Mouse (Mus musculus) liver, embryonic 14.5 days (tissue): Measurements from ENCODE around the gene Cd84. TPM values are rescaled to one million over a fixed set of nuclear protein-coding genes. Genes with fewer than 3 reads are reported as not detected.

Experiments
- ATAC-seq: fragments of 200-750 bp; cut with Nextera tagmentation; 2 replicates; pipeline ENCODE4 v1.8.0; 2017; ENCODE audit warnings: moderate number of reproducible peaks, mild to moderate bottlenecking, moderate library complexity; ENCODE audit not compliant: insufficient read depth
- DNase-seq, 3 experiments: peaks; one replicate each; pipeline ENCODE4 v3.0.0-alpha.2; 2012 to 2013; ENCODE audit warnings: low read depth in 3 of 3, low spot score in 3 of 3
- H3K27ac ChIP-seq: fragments of 300-500 bp; sonication (generic); 2 replicates; pipeline ENCODE4 v1.5.1; 2014; ENCODE audit warnings: moderate library complexity, mild to moderate bottlenecking, control low read depth, inconsistent platforms
- H3K27me3 ChIP-seq: fragments of 300-500 bp; sonication (generic); 2 replicates; pipeline ENCODE4 v1.6.1; 2014; ENCODE audit warnings: mild to moderate bottlenecking, low read length, moderate library complexity; ENCODE audit not compliant: control insufficient read depth, insufficient read depth
- H3K36me3 ChIP-seq: fragments of 300-500 bp; sonication (generic); replicated peaks from 2 replicates; pipeline ENCODE4 v1.6.1; 2014; ENCODE audit warnings: low read depth; ENCODE audit not compliant: control insufficient read depth, insufficient read depth
- H3K4me1 ChIP-seq, 2 experiments: fragments of 200-500 bp in 1 of 2; fragments of 300-500 bp in 1 of 2; sonication (generic) in 1 of 2; replicated peaks; 2 replicates each; pipeline ENCODE4 v1.6.1; 2012 to 2014; ENCODE audit warnings: antibody characterized with exemption in 1 of 2, inconsistent platforms in 1 of 2, low read length in 1 of 2; ENCODE audit not compliant: control insufficient read depth in 2 of 2, insufficient read depth in 2 of 2
- H3K4me2 ChIP-seq: fragments of 300-500 bp; sonication (generic); 2 replicates; pipeline ENCODE4 v1.6.1; 2014; ENCODE audit warnings: low read depth, mild to moderate bottlenecking, control low read depth, moderate library complexity
- H3K4me3 ChIP-seq, 2 experiments: fragments of 200-500 bp in 1 of 2; fragments of 300-500 bp in 1 of 2; sonication (generic) in 1 of 2; 2 replicates each; pipeline ENCODE4 v1.5.1; 2012 to 2014; ENCODE audit warnings: low read depth in 2 of 2, low read length in 2 of 2, mild to moderate bottlenecking in 2 of 2, control low read depth in 1 of 2, inconsistent platforms in 1 of 2, moderate library complexity in 1 of 2; ENCODE audit not compliant: insufficient read depth in 1 of 2
- H3K9ac ChIP-seq: fragments of 300-500 bp; sonication (generic); replicated peaks from 2 replicates; pipeline ENCODE4 v1.6.1; 2014; ENCODE audit warnings: mild to moderate bottlenecking, control low read depth, moderate library complexity
- H3K9me3 ChIP-seq: fragments of 300-500 bp; sonication (generic); 2 replicates; pipeline ENCODE4 v1.6.1; 2016; ENCODE audit warnings: low read length, mixed read lengths; ENCODE audit not compliant: control insufficient read depth
- CTCF ChIP-seq: IDR thresholded peaks from 2 replicates; pipeline ENCODE4 v1.5.1; 2016; ENCODE audit warnings: antibody characterized with exemption, low read depth, control low read depth
- EP300 ChIP-seq: IDR thresholded peaks from 2 replicates; pipeline ENCODE4 v1.6.1; 2016; ENCODE audit warnings: antibody characterized with exemption, low read depth
- WGBS: fragments of 180-500 bp; shearing (Covaris S2); extraction: QIAGEN DNeasy Blood & Tissue Kit; methylation state at CpG from one replicate; pipeline ENCODE4 v1.1.7; 2014; ENCODE audit not compliant: insufficient replicate concordance; 5-methylcytosine and 5-hydroxymethylcytosine counted together
- polyA plus RNA-seq, 2 experiments: library from polyadenylated mRNA; depleted of rRNA in 1 of 2; stranded (reverse) in 1 of 2; unstranded in 1 of 2; fragments of >200 nt; fragmentation: Nextera tagmentation in 1 of 2; extraction: Ambion mirVana in 1 of 2; gene quantifications; 2 replicates each; pipeline versions ENCODE4 v1.2.1 to v1.2.3; 2012 to 2014

The Cd84 gene
- polyA plus RNA-seq, 2 experiments: 3.6 to 6.0 TPM

DNA sequence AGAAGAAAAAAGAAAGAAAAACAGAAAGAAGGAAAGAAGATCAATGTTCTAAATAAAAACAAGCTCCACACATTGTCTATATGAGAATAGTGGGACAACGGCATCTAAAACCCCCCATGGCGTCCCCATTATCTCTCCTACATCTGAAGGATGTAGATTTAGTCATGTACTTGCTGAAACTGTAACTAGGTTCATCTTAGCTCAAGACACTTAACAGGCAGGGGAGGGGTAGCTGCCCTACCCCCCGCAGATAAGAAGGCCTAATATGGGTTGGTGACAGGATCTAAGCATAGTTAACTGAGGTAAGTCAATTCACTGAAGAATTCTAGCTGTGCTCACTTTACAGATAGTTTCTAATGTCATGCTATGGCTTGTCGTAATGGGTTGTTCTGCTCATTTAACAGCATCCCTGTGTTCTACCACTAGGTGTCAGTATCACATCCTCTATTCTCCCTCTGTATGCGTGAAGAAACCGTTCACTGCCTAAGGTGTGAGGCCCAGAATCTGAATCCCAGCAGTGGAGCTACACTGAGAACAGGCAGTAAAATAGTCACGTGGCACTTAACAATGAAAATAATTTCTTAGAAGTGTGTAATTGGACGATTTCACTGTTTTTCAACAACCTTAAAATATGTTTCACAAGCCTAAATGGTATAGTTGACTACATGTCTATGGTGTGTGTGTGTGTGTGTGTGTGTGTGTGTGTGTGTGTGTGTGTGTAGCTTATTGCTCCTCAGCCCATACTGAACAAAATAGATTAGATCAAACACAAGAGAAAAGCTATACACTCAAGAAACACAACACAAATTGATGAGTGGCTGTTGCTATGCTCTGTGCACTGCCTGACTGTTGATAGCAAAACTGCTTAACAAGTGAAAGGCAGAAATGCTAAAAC, 23.7 kb upstream of the Cd84 start:
- DNase-seq: peak in 2 of 3 experiments; percentile 22 to 46
- no peak for TF ChIP-seq EP300
- peak; percentile 79 for TF ChIP-seq CTCF
- peak; percentile 55; the same call in 1 of the 2 replicates for ATAC-seq

DNA sequence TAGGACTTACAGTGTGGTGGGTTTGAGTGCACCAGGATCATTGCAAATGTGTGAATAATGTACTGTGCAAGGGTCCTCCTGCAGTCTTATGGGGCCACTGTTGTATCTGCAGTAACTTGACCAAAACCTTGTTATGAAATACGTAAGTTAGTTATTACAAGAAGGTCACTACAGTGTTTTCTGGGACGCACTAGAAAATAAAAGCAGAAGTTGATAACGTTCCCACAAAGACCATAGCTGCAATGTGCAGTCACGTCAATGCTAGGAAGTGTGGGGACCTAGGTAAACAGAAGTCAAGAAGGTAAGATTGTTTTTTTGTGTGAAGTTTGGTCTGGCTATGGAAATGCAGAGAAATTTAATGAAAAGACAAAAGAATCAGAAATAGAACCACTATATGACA, 22.5 kb upstream of the Cd84 start:
- no peak for ATAC-seq
- no peak for DNase-seq
- 16% methylated on average over 4 of the region's 4 CpGs for WGBS

More for the DNA sequence above, 23.7 kb upstream of the Cd84 start:
- no peak overlapping the region for H3K9ac ChIP-seq
- no peaks in the 10 kb centered on the region for H3K36me3 ChIP-seq
- no peak overlapping the region for H3K27ac ChIP-seq
- 11% methylated on average over 8 of the region's 8 CpGs for WGBS
- H3K4me2 ChIP-seq: no peak overlapping the region
- H3K4me3 ChIP-seq: no peak overlapping the region
- no peaks in the 10 kb centered on the region for H3K27me3 ChIP-seq
- no peaks in the 10 kb centered on the region for H3K9me3 ChIP-seq
- no peaks in the 10 kb centered on the region for H3K4me1 ChIP-seq

DNA sequence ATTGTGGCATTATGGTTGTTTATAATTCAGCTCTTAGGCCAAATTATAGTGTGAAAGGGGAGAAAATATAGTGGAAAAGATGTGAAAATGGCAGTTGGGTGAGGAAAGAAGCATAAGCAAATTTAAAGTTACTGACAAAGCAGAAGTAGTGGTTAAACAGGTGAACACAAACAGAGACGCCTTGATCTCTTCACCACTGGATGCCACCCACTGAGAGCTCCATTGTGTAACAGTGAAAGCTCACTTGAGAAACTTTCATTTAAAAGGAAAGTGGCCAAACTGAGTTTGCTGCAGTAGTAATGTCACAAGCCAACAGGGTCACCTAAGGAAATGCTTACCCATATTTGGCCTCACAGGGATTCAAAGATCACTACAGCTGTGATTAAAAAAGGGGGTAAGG, 18.2 kb upstream of the Cd84 start:
- ATAC-seq: no peak
- no peak overlapping the region for H3K27ac ChIP-seq

More for the DNA sequence above, 22.5 kb upstream of the Cd84 start:
- no peak overlapping the region for H3K4me3 ChIP-seq
- TF ChIP-seq CTCF (no peak), EP300 (no peak)
- H3K4me2 ChIP-seq: no peak overlapping the region
- H3K9ac ChIP-seq: no peak overlapping the region
- no peaks in the 10 kb centered on the region for H3K27me3 ChIP-seq
- no peaks in the 10 kb centered on the region for H3K36me3 ChIP-seq
- H3K9me3 ChIP-seq: no peaks in the 10 kb centered on the region
- H3K4me1 ChIP-seq: no peaks in the 10 kb centered on the region
- no peak overlapping the region for H3K27ac ChIP-seq

DNA sequence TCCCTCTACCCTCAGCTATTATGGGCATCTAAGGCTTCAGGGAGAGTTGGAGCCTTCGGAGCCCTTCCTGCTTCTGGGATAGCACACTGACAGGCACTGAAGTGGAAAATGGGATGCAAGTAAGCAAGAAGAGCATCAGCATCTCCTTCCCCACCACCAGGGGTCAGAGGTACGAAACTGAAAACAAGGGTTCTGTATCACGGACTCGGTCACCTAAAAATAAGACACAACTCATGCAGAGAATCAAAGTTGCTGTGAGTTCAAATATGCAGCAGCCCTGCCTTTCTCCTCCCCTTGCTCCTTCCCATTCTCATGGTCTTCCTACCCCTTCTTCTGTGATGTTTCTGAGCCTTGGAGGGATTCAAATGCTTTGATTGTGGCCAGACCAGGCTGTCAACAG, 14.0 kb upstream of the Cd84 start:
- ATAC-seq: no peak
- H3K4me3 ChIP-seq: no peak overlapping the region
- H3K27me3 ChIP-seq: no peaks in the 10 kb centered on the region
- no peak overlapping the region for H3K27ac ChIP-seq
- H3K4me2 ChIP-seq: no peak overlapping the region
- no peaks in the 10 kb centered on the region for H3K36me3 ChIP-seq
- no peak for DNase-seq
- WGBS: 23% methylated on average over 4 of the region's 4 CpGs
- no peak overlapping the region for H3K9ac ChIP-seq
- H3K9me3 ChIP-seq: no peaks in the 10 kb centered on the region
- peak; percentile 31; the same call in 1 of the 2 replicates for TF ChIP-seq CTCF
- TF ChIP-seq EP300: no peak
- no peaks in the 10 kb centered on the region for H3K4me1 ChIP-seq

More for the DNA sequence above, 18.2 kb upstream of the Cd84 start:
- H3K4me2 ChIP-seq: no peak overlapping the region
- H3K4me1 ChIP-seq: no peaks in the 10 kb centered on the region
- no peaks in the 10 kb centered on the region for H3K27me3 ChIP-seq
- TF ChIP-seq CTCF (no peak), EP300 (no peak)
- DNase-seq: no peak
- H3K9me3 ChIP-seq: no peaks in the 10 kb centered on the region
- no peak overlapping the region for H3K9ac ChIP-seq
- H3K4me3 ChIP-seq: no peak overlapping the region
- WGBS: 60% methylated on average over 1 of the region's 1 CpGs
- H3K36me3 ChIP-seq: no peaks in the 10 kb centered on the region

DNA sequence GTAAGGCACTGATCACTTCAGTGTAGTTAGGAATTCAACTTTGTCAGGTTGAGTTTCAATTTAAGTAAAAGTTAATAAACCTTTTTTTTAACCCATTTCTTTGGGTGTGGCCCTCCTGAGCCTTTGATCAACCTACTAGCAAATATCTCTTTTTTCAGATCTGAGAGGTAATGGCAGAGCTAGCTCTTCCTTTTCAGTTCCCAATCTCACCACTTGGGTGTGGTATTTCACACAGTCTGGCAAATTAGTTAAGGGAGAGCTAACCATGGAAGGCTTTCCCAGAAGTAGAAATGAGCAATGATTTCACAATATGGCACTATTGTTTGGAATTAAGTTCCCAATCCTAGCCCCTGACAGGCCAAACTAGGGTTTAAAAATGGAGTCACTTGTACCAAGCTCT, 13.3 kb upstream of the Cd84 start:
- H3K4me2 ChIP-seq: no peak overlapping the region
- no peaks in the 10 kb centered on the region for H3K4me1 ChIP-seq
- H3K27ac ChIP-seq: no peak overlapping the region
- no peak overlapping the region for H3K4me3 ChIP-seq
- H3K9me3 ChIP-seq: no peaks in the 10 kb centered on the region
- TF ChIP-seq CTCF (peak; percentile 45; the same call in 1 of the 2 replicates), EP300 (no peak)
- no peaks in the 10 kb centered on the region for H3K36me3 ChIP-seq
- peak in 1 of 3 experiments; percentile 16 for DNase-seq
- ATAC-seq: no peak
- H3K9ac ChIP-seq: no peak overlapping the region
- H3K27me3 ChIP-seq: no peaks in the 10 kb centered on the region
